Mouse (Mus musculus) heart, embryonic 15.5 days (tissue): ENCODE results near the gene 2610008E11Rik. TPM values are rescaled to one million over a fixed set of nuclear protein-coding genes. Genes with fewer than 3 reads are reported as not detected.

Experiments used
- ATAC-seq: fragments of 200-750 bp; cut with Nextera tagmentation; replicated peaks from 2 replicates; pipeline ENCODE4 v1.8.0; 2017; ENCODE audit warnings: low read depth, moderate TSS enrichment; ENCODE audit not compliant: insufficient number of reproducible peaks, insufficient read depth, low FRiP score
- H3K27ac ChIP-seq: fragments of 300-500 bp; sonication (generic); 2 replicates; pipeline ENCODE4 v1.5.1; 2015; ENCODE audit warnings: mild to moderate bottlenecking, inconsistent platforms
- H3K27me3 ChIP-seq: fragments of 300-500 bp; sonication (generic); 2 replicates; pipeline ENCODE4 v1.6.1; 2015; ENCODE audit warnings: inconsistent platforms
- H3K36me3 ChIP-seq: fragments of 300-500 bp; sonication (generic); 2 replicates; pipeline ENCODE4 v1.6.1; 2015; ENCODE audit warnings: mild to moderate bottlenecking, inconsistent platforms
- H3K4me1 ChIP-seq: fragments of 300-500 bp; sonication (generic); replicated peaks from 2 replicates; pipeline ENCODE4 v1.6.1; 2015; ENCODE audit warnings: inconsistent platforms
- H3K4me2 ChIP-seq: fragments of 300-500 bp; sonication (generic); 2 replicates; pipeline ENCODE4 v1.6.1; 2015; ENCODE audit warnings: inconsistent platforms, mild to moderate bottlenecking, moderate library complexity
- H3K4me3 ChIP-seq: fragments of 300-500 bp; sonication (generic); 2 replicates; pipeline ENCODE4 v1.5.1; 2015; ENCODE audit warnings: mild to moderate bottlenecking, inconsistent platforms
- H3K9ac ChIP-seq: fragments of 300-500 bp; sonication (generic); 2 replicates; pipeline ENCODE4 v1.6.1; 2015; ENCODE audit warnings: mild to moderate bottlenecking, inconsistent platforms
- H3K9me3 ChIP-seq: fragments of 300-500 bp; sonication (generic); replicated peaks from 2 replicates; pipeline ENCODE4 v1.6.1; 2016; ENCODE audit warnings: inconsistent platforms
- WGBS: fragments of 180-500 bp; shearing (Covaris S2); methylation state at CpG from one replicate; pipeline ENCODE4 v1.1.7; 2015; ENCODE audit warnings: mixed read lengths; 5-methylcytosine and 5-hydroxymethylcytosine counted together
- polyA plus RNA-seq: library from polyadenylated mRNA; unstranded; fragments of >200 nt; fragmentation: Nextera tagmentation; extraction: Ambion mirVana; gene quantifications from 2 replicates; pipeline ENCODE4 v1.2.1, GENCODE M21; 2015

The 2610008E11Rik gene
- 14.8 and 16.2 TPM in 2 replicates for polyA plus RNA-seq

GRCm38 (mm10) chr10:79097161-79097754 is at the start of gene 2610008E11Rik:
Gene 2610008E11Rik, minus strand, starts transcription at chr10:79097600.
- peak within 1 kb of the TSS; percentile 76 for H3K4me3 ChIP-seq
- peaks cover 16% of the 10 kb centered on the region for H3K4me1 ChIP-seq
- peaks cover 11% of the 10 kb centered on the region for H3K36me3 ChIP-seq
- WGBS, result under 1% methylated on average over 36 of the region's 36 CpGs
- ATAC-seq, result peak; percentile 100
- peak within 1 kb of the TSS; percentile 57 for H3K4me2 ChIP-seq
- no peaks in the 10 kb centered on the region for H3K9me3 ChIP-seq
- H3K27ac ChIP-seq, result peak within 1 kb of the TSS; percentile 95
- H3K27me3 ChIP-seq, result no peaks in the 10 kb centered on the region
- peak within 1 kb of the TSS; percentile 89 for H3K9ac ChIP-seq

GRCm38 (mm10) chr10:79116125-79116849 is 18.9 kb upstream of the 2610008E11Rik start:
- H3K27ac ChIP-seq, result peak overlapping the region; percentile 71
- 21% methylated on average over 4 of the region's 4 CpGs for WGBS
- H3K4me3 ChIP-seq, result no peak overlapping the region
- H3K4me2 ChIP-seq, result no peak overlapping the region; the same call in 1 of the 2 replicates
- H3K9ac ChIP-seq, result no peak overlapping the region
- H3K27me3 ChIP-seq, result no peaks in the 10 kb centered on the region
- ATAC-seq, result no peak
- H3K9me3 ChIP-seq, result no peaks in the 10 kb centered on the region
- H3K4me1 ChIP-seq, result peaks cover 4% of the 10 kb centered on the region
- no peaks in the 10 kb centered on the region for H3K36me3 ChIP-seq

- H3K27ac ChIP-seq, result no peak overlapping the region
- no peaks in the 10 kb centered on the region for H3K9me3 ChIP-seq
- ATAC-seq, result no peak
- 77% methylated on average over 1 of the region's 1 CpGs for WGBS
- H3K4me1 ChIP-seq, result peaks cover 4% of the 10 kb centered on the region
- H3K9ac ChIP-seq, result no peak overlapping the region
- no peaks in the 10 kb centered on the region for H3K27me3 ChIP-seq
- H3K4me2 ChIP-seq, result no peak overlapping the region
- no peak overlapping the region for H3K4me3 ChIP-seq
- no peaks in the 10 kb centered on the region for H3K36me3 ChIP-seq
Observed at GRCm38 (mm10) chr10:79115085-79115484, 17.7 kb upstream of the 2610008E11Rik start.

GRCm38 (mm10) chr10:79110482-79110881 is 13.1 kb upstream of the 2610008E11Rik start:
- Histone ChIP-seq H3K4me1 (peaks cover 10% of the 10 kb centered on the region), H3K27me3 (no peaks in the 10 kb centered on the region), H3K9ac (no peak overlapping the region), H3K9me3 (no peaks in the 10 kb centered on the region), H3K4me3 (no peak overlapping the region), H3K36me3 (no peaks in the 10 kb centered on the region), H3K4me2 (no peak overlapping the region), H3K27ac (no peak overlapping the region)
- ATAC-seq, result no peak
- WGBS, result 82% methylated on average over 5 of the region's 5 CpGs

GRCm38 (mm10) chr10:79109156-79109555 is 11.8 kb upstream of the 2610008E11Rik start:
- no peak overlapping the region for H3K4me2 ChIP-seq
- ATAC-seq, result no peak
- no peak overlapping the region for H3K4me3 ChIP-seq
- H3K27ac ChIP-seq, result no peak overlapping the region
- H3K4me1 ChIP-seq, result peaks cover 10% of the 10 kb centered on the region
- no peak overlapping the region for H3K9ac ChIP-seq
- H3K27me3 ChIP-seq, result no peaks in the 10 kb centered on the region
- no peaks in the 10 kb centered on the region for H3K9me3 ChIP-seq
- WGBS, result 78% methylated on average over 1 of the region's 1 CpGs
- no peaks in the 10 kb centered on the region for H3K36me3 ChIP-seq

GRCm38 (mm10) chr10:79107531-79107930 is 10.1 kb upstream of the 2610008E11Rik start:
- Histone ChIP-seq H3K36me3 (no peaks in the 10 kb centered on the region), H3K4me1 (peaks cover 10% of the 10 kb centered on the region), H3K4me2 (no peak overlapping the region), H3K9me3 (no peaks in the 10 kb centered on the region), H3K4me3 (no peak overlapping the region), H3K9ac (no peak overlapping the region), H3K27me3 (no peaks in the 10 kb centered on the region), H3K27ac (no peak overlapping the region)
- WGBS, result 51% methylated on average over 2 of the region's 2 CpGs
- ATAC-seq, result no peak

GRCm38 (mm10) chr10:79106325-79107282 is 9.2 kb upstream of the 2610008E11Rik start:
- H3K27me3 ChIP-seq, result no peaks in the 10 kb centered on the region
- peak overlapping the region; percentile 25 for H3K27ac ChIP-seq
- peaks cover 10% of the 10 kb centered on the region for H3K4me1 ChIP-seq
- H3K4me2 ChIP-seq, result no peak overlapping the region
- no peaks in the 10 kb centered on the region for H3K9me3 ChIP-seq
- H3K9ac ChIP-seq, result no peak overlapping the region
- 31% methylated on average over 8 of the region's 8 CpGs for WGBS
- no peak for ATAC-seq
- no peaks in the 10 kb centered on the region for H3K36me3 ChIP-seq
- H3K4me3 ChIP-seq, result no peak overlapping the region

GRCm38 (mm10) chr10:79096706-79097105 is 694 bp downstream of the 2610008E11Rik start:
- Histone ChIP-seq H3K9ac (peak overlapping the region; percentile 89), H3K4me2 (peak overlapping the region; percentile 57), H3K27me3 (no peaks in the 10 kb centered on the region), H3K36me3 (peaks cover 17% of the 10 kb centered on the region), H3K4me3 (peak overlapping the region; percentile 76), H3K27ac (peak overlapping the region; percentile 95), H3K9me3 (no peaks in the 10 kb centered on the region), H3K4me1 (peaks cover 16% of the 10 kb centered on the region)
- 6% methylated on average over 2 of the region's 2 CpGs for WGBS
- no peak for ATAC-seq

GRCm38 (mm10) chr10:79091731-79092130 is 5.7 kb downstream of the 2610008E11Rik start:
- Histone ChIP-seq H3K4me3 (no peak overlapping the region), H3K36me3 (peaks cover 61% of the 10 kb centered on the region), H3K27ac (no peak overlapping the region), H3K27me3 (no peaks in the 10 kb centered on the region), H3K9ac (no peak overlapping the region), H3K4me1 (peaks cover 16% of the 10 kb centered on the region), H3K9me3 (no peaks in the 10 kb centered on the region), H3K4me2 (no peak overlapping the region)
- no peak for ATAC-seq

- 64% methylated on average over 4 of the region's 4 CpGs for WGBS
- Histone ChIP-seq H3K4me1 (no peaks in the 10 kb centered on the region), H3K9ac (no peak overlapping the region), H3K27ac (no peak overlapping the region), H3K4me2 (no peak overlapping the region), H3K27me3 (no peaks in the 10 kb centered on the region), H3K9me3 (no peaks in the 10 kb centered on the region), H3K4me3 (no peak overlapping the region), H3K36me3 (peaks cover 62% of the 10 kb centered on the region)
- ATAC-seq, result no peak
Observed at GRCm38 (mm10) chr10:79089000-79089399, 8.4 kb downstream of the 2610008E11Rik start.

GRCm38 (mm10) chr10:79086577-79086976 is 10.8 kb downstream of the 2610008E11Rik start:
- H3K36me3 ChIP-seq, result peaks cover 48% of the 10 kb centered on the region
- H3K27me3 ChIP-seq, result no peaks in the 10 kb centered on the region
- no peaks in the 10 kb centered on the region for H3K4me1 ChIP-seq
- WGBS, result 96% methylated on average over 2 of the region's 2 CpGs
- H3K27ac ChIP-seq, result no peak overlapping the region
- no peak overlapping the region for H3K9ac ChIP-seq
- H3K9me3 ChIP-seq, result no peaks in the 10 kb centered on the region
- no peak overlapping the region for H3K4me3 ChIP-seq
- no peak for ATAC-seq
- H3K4me2 ChIP-seq, result no peak overlapping the region
